Comparison of ENCODE assay signal across 8 mouse cellular contexts in the genomic region with DNA sequence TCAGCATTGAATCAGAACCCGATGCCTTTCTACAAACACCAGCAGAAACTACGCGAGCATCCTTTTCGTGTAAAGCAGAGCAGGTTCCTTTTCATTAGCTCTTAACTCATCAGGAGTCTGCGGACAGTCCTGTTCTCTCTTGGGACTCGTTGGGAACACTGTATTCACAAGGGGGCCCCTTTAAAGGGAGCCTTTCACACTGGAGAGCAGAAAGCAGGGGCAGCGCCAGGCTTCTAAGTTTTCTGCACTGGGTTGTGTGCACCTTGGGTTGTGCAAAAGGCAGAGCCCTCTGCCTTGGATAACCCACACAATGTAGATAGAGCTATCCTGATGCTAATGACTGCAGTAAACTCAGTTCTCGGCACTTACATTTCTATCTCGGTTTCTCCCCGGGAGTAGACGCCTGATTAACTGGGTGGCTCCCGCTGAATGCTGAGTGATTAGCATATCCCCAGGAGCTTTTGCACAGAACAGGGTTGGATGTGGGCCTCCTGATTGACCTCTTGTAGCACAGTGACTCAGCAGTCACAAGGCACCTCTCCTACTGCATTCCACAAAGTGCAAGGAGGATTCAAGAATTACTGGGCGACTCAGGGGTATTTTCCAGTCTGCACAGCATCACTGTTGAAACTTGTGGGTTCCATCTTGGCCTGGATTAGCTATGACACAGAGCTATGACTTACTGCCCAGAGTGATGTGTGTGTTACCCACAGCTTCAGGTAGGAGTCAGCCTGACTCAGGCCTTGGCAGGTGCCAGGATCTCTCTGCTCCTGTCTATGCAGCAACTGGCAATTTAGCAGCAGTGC.
DNase-seq lines count a peak whose midpoint lies in the region; ATAC-seq lines count a peak whose summit lies in the region.

No protein-coding gene starts in this region.

- peak; percentile 19 for DNase-seq in urinary bladder, adult 2 months (ENCODE audit: low spot score)
- DNase-seq in urinary bladder, postnatal 10 days (ENCODE audit: low spot score): no peak
- DNase-seq in midbrain, embryonic 14.5 days: peak; percentile 18
- DNase-seq in left cerebral cortex, adult 18-20 months (ENCODE audit: low spot score in 2 of 2): no peak
- no peak for DNase-seq in right cerebral cortex, postnatal 14 days
- no peak for DNase-seq in right cerebral cortex, postnatal 4 days

- no peak overlapping the region for H3K27ac ChIP-seq in forebrain, embryonic 16.5 days (ENCODE audit: low read length)
- no peak overlapping the region for H3K27ac ChIP-seq in intestine, embryonic 15.5 days
- H3K27ac ChIP-seq in midbrain, embryonic 14.5 days (replicated peaks; ENCODE audit: low read depth, low read length): no peak overlapping the region

- H3K27me3 ChIP-seq in forebrain, embryonic 16.5 days (replicated peaks; ENCODE audit: control insufficient read depth, insufficient read depth, low read length): no peaks in the 10 kb centered on the region
- no peaks in the 10 kb centered on the region for H3K27me3 ChIP-seq in intestine, embryonic 15.5 days (replicated peaks)
- H3K27me3 ChIP-seq in midbrain, embryonic 14.5 days (ENCODE audit: control insufficient read depth, insufficient read depth, low read length): no peaks in the 10 kb centered on the region

- H3K9ac ChIP-seq in forebrain, embryonic 16.5 days (replicated peaks; ENCODE audit: low read depth, low read length): no peak overlapping the region
- no peak overlapping the region for H3K9ac ChIP-seq in intestine, embryonic 15.5 days
- H3K9ac ChIP-seq in midbrain, embryonic 14.5 days (replicated peaks; ENCODE audit: low read length): no peak overlapping the region

- H3K36me3 ChIP-seq in forebrain, embryonic 16.5 days (ENCODE audit: control insufficient read depth, insufficient read depth): no peaks in the 10 kb centered on the region
- H3K36me3 ChIP-seq in intestine, embryonic 15.5 days: no peaks in the 10 kb centered on the region
- no peaks in the 10 kb centered on the region for H3K36me3 ChIP-seq in midbrain, embryonic 14.5 days (ENCODE audit: control insufficient read depth, insufficient read depth, low read length)

- no peak overlapping the region for H3K4me2 ChIP-seq in forebrain, embryonic 16.5 days (ENCODE audit: low read length)
- no peak overlapping the region for H3K4me2 ChIP-seq in intestine, embryonic 15.5 days (replicated peaks)
- H3K4me2 ChIP-seq in midbrain, embryonic 14.5 days (ENCODE audit: low read length): peak overlapping the region; percentile 20; the same call in 1 of the 2 replicates

- WGBS in forebrain, embryonic 16.5 days: 4% methylated on average over 13 of the region's 13 CpGs
- WGBS in intestine, embryonic 15.5 days: 21% methylated on average over 13 of the region's 13 CpGs
- 7% methylated on average over 13 of the region's 13 CpGs for WGBS in midbrain, embryonic 14.5 days

- H3K4me1 ChIP-seq in forebrain, embryonic 16.5 days (replicated peaks; ENCODE audit: control insufficient read depth, insufficient read depth, low read length): peaks cover 5% of the 10 kb centered on the region; the same call in 1 of the 2 replicates
- H3K4me1 ChIP-seq in intestine, embryonic 15.5 days (replicated peaks): no peaks in the 10 kb centered on the region
- peaks cover 7% of the 10 kb centered on the region; the same call in 1 of the 2 replicates for H3K4me1 ChIP-seq in midbrain, embryonic 14.5 days (ENCODE audit: control insufficient read depth, insufficient read depth, low read length)

- peak; percentile 52; the same call in 1 of the 2 replicates for ATAC-seq in forebrain, embryonic 16.5 days
- ATAC-seq in intestine, embryonic 15.5 days: peak; percentile 91
- peak; percentile 38 for ATAC-seq in midbrain, embryonic 14.5 days (ENCODE audit: low FRiP score, low TSS enrichment)

- H3K4me3 ChIP-seq in forebrain, embryonic 16.5 days (replicated peaks; ENCODE audit: low read length): no peak overlapping the region
- no peak overlapping the region for H3K4me3 ChIP-seq in intestine, embryonic 15.5 days (replicated peaks)
- H3K4me3 ChIP-seq in midbrain, embryonic 14.5 days (replicated peaks; ENCODE audit: low read depth, low read length): no peak overlapping the region

- no peaks in the 10 kb centered on the region for H3K9me3 ChIP-seq in forebrain, embryonic 16.5 days (ENCODE audit: control insufficient read depth, low read length)
- no peaks in the 10 kb centered on the region for H3K9me3 ChIP-seq in intestine, embryonic 15.5 days
- H3K9me3 ChIP-seq in midbrain, embryonic 14.5 days (ENCODE audit: control insufficient read depth, low read length): no peaks in the 10 kb centered on the region

Comparison
In these comparisons a context has a peak if more than half of its experiments do, and no peak if none do; other contexts are left out.
1. DNase-seq: peak in urinary bladder, adult 2 months (single experiment) and midbrain, embryonic 14.5 days (single experiment); none in urinary bladder, postnatal 10 days (single experiment), left cerebral cortex, adult 18-20 months (0 of 2), right cerebral cortex, postnatal 14 days (single experiment) and right cerebral cortex, postnatal 4 days (single experiment).
2. ATAC-seq: peak in every context shown above with its lines; median percentile 91 in intestine, embryonic 15.5 days; 52 in forebrain, embryonic 16.5 days; 38 in midbrain, embryonic 14.5 days.